ENCODE assay signal across 7 mouse cellular contexts in the genomic region with DNA sequence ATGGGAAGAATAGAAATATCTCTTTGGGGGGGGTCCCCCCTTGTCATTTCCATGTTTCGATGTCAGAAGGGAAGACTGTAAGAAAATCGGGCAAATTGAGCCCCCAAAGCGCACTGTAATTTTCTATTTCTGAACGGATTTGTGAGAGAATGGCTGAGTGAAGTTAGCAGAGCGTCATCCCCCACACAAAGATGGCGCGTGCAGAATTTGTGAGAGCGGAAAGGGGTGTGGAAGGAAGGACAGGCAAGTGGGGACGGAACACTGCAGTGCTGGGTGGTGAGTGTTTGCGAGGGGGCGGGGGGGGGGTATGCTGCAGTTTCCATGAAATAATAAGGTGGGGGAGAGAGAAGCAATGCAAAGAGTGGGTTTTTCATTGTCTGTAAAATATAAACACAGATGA. TPM values are rescaled to one million over a fixed set of nuclear protein-coding genes. Genes with fewer than 3 reads are reported as not detected.
DNase-seq lines count a peak whose midpoint lies in the region; ATAC-seq and TF ChIP-seq lines count a peak whose summit lies in the region.

A gene (plus strand): TSS at position 136 of the 400 bp plus-strand sequence.

- no peak for TF ChIP-seq CTCF in G1E (IDR thresholded peaks at IDR 0.05; ENCODE audit: low read depth, low read length)
- TF ChIP-seq CTCF in stomach, postnatal 0 days (IDR thresholded peaks at IDR 0.05; ENCODE audit: low read depth): no peak

- no peak for TF ChIP-seq EP300 in stomach, postnatal 0 days (optimal IDR thresholded peaks at IDR 0.05)

- no peaks in the 10 kb centered on the region for H3K36me3 ChIP-seq in G1E (replicated peaks)
- H3K36me3 ChIP-seq in forebrain, embryonic 14.5 days (ENCODE audit: control insufficient read depth, insufficient read depth, low read length): no peaks in the 10 kb centered on the region
- H3K36me3 ChIP-seq in hindbrain, embryonic 10.5 days: no peaks in the 10 kb centered on the region
- H3K36me3 ChIP-seq in liver, embryonic 12.5 days: no peaks in the 10 kb centered on the region
- H3K36me3 ChIP-seq in stomach, postnatal 0 days (ENCODE audit: control insufficient read depth, insufficient read depth, low read length): no peaks in the 10 kb centered on the region

- H3K4me3 ChIP-seq in G1E (ENCODE audit: low read depth, low read length): no peak within 1 kb of the TSS
- H3K4me3 ChIP-seq in forebrain, embryonic 14.5 days (ENCODE audit: low read depth, low read length): no peak within 1 kb of the TSS
- no peak within 1 kb of the TSS for H3K4me3 ChIP-seq in hindbrain, embryonic 10.5 days
- H3K4me3 ChIP-seq in liver, embryonic 12.5 days: no peak within 1 kb of the TSS
- H3K4me3 ChIP-seq in stomach, postnatal 0 days (ENCODE audit: low read depth, low read length): no peak within 1 kb of the TSS

- no peak for DNase-seq in G1E (ENCODE audit: low spot score)
- peak; percentile 58 for DNase-seq in forebrain, embryonic 14.5 days (ENCODE audit: low spot score)
- DNase-seq in hindbrain, embryonic 10.5 days (ENCODE audit: low spot score): no peak
- no peak for DNase-seq in stomach, postnatal 0 days (ENCODE audit: low spot score)
- DNase-seq in spleen, postnatal 4 days (ENCODE audit: low spot score in 2 of 2): no peak

- peaks cover 24% of the 10 kb centered on the region for H3K27me3 ChIP-seq in G1E (ENCODE audit: insufficient read depth, low read length)
- no peaks in the 10 kb centered on the region for H3K27me3 ChIP-seq in forebrain, embryonic 14.5 days (replicated peaks; ENCODE audit: control insufficient read depth, insufficient read depth, low read length)
- H3K27me3 ChIP-seq in hindbrain, embryonic 10.5 days (ENCODE audit: insufficient read depth, poor library complexity, severe bottlenecking): no peaks in the 10 kb centered on the region
- no peaks in the 10 kb centered on the region for H3K27me3 ChIP-seq in liver, embryonic 12.5 days (replicated peaks)
- no peaks in the 10 kb centered on the region for H3K27me3 ChIP-seq in stomach, postnatal 0 days (ENCODE audit: control insufficient read depth, insufficient read depth, low read length)

- no peaks in the 10 kb centered on the region for H3K9me3 ChIP-seq in G1E (replicated peaks)
- H3K9me3 ChIP-seq in forebrain, embryonic 14.5 days (replicated peaks; ENCODE audit: control insufficient read depth, low read length): no peaks in the 10 kb centered on the region
- no peaks in the 10 kb centered on the region for H3K9me3 ChIP-seq in hindbrain, embryonic 10.5 days
- no peaks in the 10 kb centered on the region for H3K9me3 ChIP-seq in liver, embryonic 12.5 days (replicated peaks)
- no peaks in the 10 kb centered on the region for H3K9me3 ChIP-seq in stomach, postnatal 0 days (ENCODE audit: control insufficient read depth, low read length)

- peak within 1 kb of the TSS; percentile 20; the same call in 1 of the 2 replicates for H3K4me2 ChIP-seq in forebrain, embryonic 14.5 days (ENCODE audit: low read length)
- H3K4me2 ChIP-seq in liver, embryonic 12.5 days: no peak within 1 kb of the TSS
- H3K4me2 ChIP-seq in stomach, postnatal 0 days (replicated peaks; ENCODE audit: low read depth): no peak within 1 kb of the TSS

- peak within 1 kb of the TSS; percentile 44 for H3K9ac ChIP-seq in forebrain, embryonic 14.5 days (ENCODE audit: low read length)
- no peak within 1 kb of the TSS for H3K9ac ChIP-seq in liver, embryonic 12.5 days
- H3K9ac ChIP-seq in stomach, postnatal 0 days (ENCODE audit: low read length): no peak within 1 kb of the TSS

- 36% methylated on average over 11 of the region's 11 CpGs for WGBS in forebrain, embryonic 14.5 days
- WGBS in hindbrain, embryonic 10.5 days: 71% methylated on average over 11 of the region's 11 CpGs
- WGBS in liver, embryonic 12.5 days (ENCODE audit: insufficient replicate concordance): 86% methylated on average over 11 of the region's 11 CpGs
- WGBS in stomach, postnatal 0 days: 83% methylated on average over 11 of the region's 11 CpGs

- H3K27ac ChIP-seq in forebrain, embryonic 14.5 days (ENCODE audit: low read depth, low read length): peak within 1 kb of the TSS; percentile 72
- H3K27ac ChIP-seq in hindbrain, embryonic 10.5 days: no peak within 1 kb of the TSS
- H3K27ac ChIP-seq in liver, embryonic 12.5 days: no peak within 1 kb of the TSS
- H3K27ac ChIP-seq in stomach, postnatal 0 days (replicated peaks): no peak within 1 kb of the TSS

- H3K4me1 ChIP-seq in G1E (ENCODE audit: insufficient read depth, low read depth, low read length): peaks cover 4% of the 10 kb centered on the region
- peaks cover 4% of the 10 kb centered on the region; the same call in 1 of the 2 replicates for H3K4me1 ChIP-seq in forebrain, embryonic 14.5 days (ENCODE audit: control insufficient read depth, insufficient read depth, low read length)
- H3K4me1 ChIP-seq in hindbrain, embryonic 10.5 days (replicated peaks): peaks cover 24% of the 10 kb centered on the region
- H3K4me1 ChIP-seq in liver, embryonic 12.5 days: peaks cover 5% of the 10 kb centered on the region
- H3K4me1 ChIP-seq in stomach, postnatal 0 days (replicated peaks; ENCODE audit: control insufficient read depth, insufficient read depth): no peaks in the 10 kb centered on the region; the same call in 1 of the 2 replicates

- ATAC-seq in CD4-positive, CD25-positive, alpha-beta regulatory T cell, adult 4 months: no peak
- ATAC-seq in G1E (ENCODE audit: extremely low read depth, insufficient number of reproducible peaks, low FRiP score, poor library complexity, severe bottlenecking): no peak
- ATAC-seq in forebrain, embryonic 14.5 days: no peak
- no peak for ATAC-seq in liver, embryonic 12.5 days
- no peak for ATAC-seq in stomach, postnatal 0 days (ENCODE audit: low FRiP score, low TSS enrichment)

RNA-seq across cellular contexts. Expression of the gene that starts here (rescaled TPM):
- 100 to 1,000 TPM in 1 of 2 experiments, 10 to 100 TPM in 1; 59.3 to 107 TPM for polyA plus RNA-seq in CD4-positive, CD25-positive, alpha-beta regulatory T cell, adult 4 months (2017; shearing (Covaris generic))
- total RNA-seq in G1E (2014; fragmentation: Nextera tagmentation) (214 and 233 TPM in 2 replicates), G1E (2017) (591 and 628 TPM in 2 replicates)
- polyA plus RNA-seq in G1E (2012): 60.1 and 76.8 TPM in 2 replicates
- polyA plus RNA-seq in forebrain, embryonic 14.5 days (2014; fragmentation: Nextera tagmentation; extraction: Ambion mirVana): 788 and 853 TPM in 2 replicates
- polyA plus RNA-seq in hindbrain, embryonic 10.5 days (2016; fragmentation: Nextera tagmentation; extraction: Ambion mirVana): 496 and 622 TPM in 2 replicates
- 158 and 161 TPM in 2 replicates for polyA plus RNA-seq in liver, embryonic 12.5 days (2016; fragmentation: Nextera tagmentation; extraction: Ambion mirVana)
- polyA plus RNA-seq in stomach, postnatal 0 days (2015; fragmentation: Nextera tagmentation; extraction: Ambion mirVana): 220 and 244 TPM in 2 replicates
